Mouse (Mus musculus) layer of hippocampus, adult 9-11 months (tissue): ENCODE measurements around the gene Osbpl3.

ENCODE experiments used
- DNase-seq: peaks from one replicate; pipeline ENCODE4 v3.0.0; 2022

Osbpl3 gene

DNA sequence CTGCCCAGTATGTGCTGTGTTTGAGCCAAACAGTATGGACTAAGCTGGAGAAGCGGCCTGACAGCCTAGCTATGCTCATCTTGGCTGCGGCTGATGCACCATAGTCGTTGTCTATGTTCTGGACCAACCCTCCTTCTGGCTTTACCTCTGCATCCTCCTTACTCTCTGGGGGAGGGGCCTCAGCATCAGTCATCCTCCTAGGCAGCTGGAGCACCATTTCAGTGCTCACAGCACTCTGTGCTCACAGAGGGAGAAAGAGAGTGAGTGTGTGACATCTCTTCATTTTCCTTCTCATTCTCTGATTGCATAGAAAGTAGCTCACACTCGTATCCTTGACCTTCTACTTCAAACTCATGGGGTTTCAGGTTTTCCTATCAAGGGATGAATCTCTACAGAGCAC is 129.8 kb downstream of the Osbpl3 start:
- no peak for DNase-seq

DNA sequence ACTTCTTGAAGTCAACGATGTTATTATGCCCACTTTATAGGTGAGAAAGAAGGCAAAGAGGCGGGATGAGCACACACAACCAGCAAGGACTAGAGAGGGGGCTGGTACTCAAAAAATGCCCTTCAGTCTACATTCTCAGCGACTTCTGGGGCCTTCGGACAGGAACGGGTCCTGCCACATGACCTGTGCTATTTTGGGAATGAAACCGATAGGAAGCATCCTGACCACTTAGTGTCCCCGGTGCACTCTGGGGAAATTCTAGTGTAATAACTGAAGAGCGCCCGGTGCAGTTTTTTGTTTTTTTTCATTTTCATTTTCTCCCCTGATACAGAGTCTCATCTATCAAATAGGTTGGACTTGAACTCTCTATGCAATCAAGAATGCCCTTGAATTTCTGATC is 130.5 kb downstream of the Osbpl3 start:
- DNase-seq: no peak

DNA sequence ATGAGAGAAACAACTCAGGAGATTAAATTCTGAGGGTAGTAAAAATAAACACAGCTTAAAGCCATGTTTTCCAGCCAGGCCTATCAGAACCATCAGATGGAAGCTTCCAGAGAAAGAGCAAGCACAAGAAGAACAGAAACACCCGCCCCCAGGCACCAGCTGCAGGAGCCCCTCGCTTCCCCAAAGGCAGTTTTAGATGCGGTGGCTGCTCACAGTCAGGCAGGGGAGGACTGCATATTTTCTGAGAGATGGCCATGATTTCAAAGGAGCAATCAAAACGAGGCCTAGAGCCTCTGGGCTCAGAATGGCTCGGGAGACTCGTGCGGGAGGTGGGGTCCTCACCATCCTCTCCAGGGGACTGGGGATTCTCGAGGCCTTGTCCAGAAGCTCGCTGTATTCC is 133.4 kb downstream of the Osbpl3 start:
- peak; percentile 86 for DNase-seq

DNA sequence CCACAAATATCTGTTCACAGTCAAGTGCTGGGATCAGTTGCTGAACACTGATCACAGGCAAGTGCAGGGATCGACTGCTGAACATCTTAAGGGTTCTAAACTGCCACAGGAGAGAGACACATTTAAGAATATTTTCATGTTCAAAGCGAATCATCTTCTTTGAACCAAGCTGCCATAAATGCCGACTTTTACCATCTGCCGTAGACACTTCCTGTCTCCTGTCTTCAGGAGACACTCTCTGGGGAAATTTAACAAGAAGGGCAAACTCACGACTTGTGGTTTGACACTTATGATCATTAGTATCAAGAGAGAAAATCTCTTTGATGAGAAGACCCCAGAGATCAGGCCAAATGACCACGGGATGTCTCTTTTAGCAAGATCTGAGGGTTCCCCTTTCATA is 134.3 kb downstream of the Osbpl3 start:
- DNase-seq: no peak

DNA sequence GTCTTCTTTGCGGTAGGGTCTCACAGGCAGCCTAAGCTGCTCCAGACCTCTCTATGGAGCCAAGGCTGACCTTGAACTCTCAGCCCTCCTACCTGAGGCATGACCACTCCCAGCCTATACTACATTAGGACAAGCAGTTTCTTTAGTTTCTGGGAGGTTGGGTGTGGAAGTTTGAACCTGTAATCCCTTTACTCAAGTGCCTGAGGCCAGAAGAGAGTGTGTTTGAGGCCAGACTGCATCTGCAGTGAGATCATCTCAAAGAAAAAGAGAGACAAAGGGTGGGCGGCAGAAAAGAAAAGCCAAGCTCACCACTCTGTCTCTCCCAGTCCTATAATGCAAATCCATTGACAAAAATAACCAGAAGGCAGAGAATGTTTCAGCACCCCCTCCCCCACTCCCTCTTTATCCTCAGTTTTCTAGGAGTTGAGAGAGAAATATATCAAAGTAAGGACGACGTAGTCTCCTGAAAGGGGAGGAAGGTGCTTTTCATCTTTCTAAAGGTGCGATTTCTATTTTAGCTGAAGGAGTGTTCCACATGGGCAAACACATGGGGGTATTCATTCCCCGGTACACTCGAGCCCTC is 137.3 kb downstream of the Osbpl3 start:
- no peak for DNase-seq

DNA sequence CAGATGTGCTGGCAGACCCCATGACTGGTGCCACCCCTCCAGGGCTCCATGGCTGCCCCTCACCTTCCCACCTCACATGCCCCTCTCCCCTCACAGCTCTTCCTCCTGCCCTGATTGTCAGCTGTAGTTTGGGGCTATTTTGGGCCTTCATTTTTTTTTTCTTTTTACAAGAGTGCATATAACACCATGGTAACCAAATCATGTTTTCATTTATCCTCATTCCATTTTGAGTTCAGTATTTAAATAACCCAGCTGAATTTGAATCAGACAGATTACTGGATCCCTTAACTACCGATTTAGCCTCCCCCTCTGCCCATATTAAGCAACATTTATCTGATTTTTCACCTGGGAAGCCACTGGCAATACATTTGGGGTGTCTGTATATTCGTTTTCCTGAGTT is 137.9 kb downstream of the Osbpl3 start:
- no peak for DNase-seq

DNA sequence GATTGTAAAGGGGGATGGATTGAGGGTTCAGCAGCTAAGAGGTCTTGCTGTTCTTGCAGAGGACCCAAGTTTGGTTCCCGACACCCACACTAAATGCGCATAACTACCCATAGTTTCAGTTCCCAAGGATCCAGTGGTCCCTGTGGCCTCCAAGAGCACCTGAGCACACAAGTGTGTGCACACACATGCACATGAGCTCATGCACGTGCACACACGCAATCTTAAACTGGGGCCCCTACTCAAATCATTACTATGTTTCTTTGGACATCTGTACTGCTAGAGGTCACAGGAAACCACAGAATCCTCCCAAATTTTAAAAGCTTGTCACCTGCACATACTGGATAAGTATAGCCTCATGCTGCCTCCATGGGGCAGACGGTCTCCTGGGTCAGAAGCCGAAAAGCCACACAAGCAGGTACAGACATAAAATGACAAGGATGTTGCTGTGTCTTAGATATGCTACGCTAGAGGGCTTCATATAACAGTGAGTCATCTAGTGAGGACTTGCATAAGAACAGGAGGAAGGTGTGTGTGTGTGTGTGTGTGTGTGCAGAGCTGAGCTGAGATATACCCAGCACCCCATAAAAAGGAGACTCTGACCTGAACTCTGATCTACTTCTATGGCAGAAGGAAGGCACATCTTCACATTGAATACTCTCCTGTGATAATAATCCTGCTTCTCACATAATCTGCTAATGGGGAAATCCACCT is 139.1 kb downstream of the Osbpl3 start:
- no peak for DNase-seq

DNA sequence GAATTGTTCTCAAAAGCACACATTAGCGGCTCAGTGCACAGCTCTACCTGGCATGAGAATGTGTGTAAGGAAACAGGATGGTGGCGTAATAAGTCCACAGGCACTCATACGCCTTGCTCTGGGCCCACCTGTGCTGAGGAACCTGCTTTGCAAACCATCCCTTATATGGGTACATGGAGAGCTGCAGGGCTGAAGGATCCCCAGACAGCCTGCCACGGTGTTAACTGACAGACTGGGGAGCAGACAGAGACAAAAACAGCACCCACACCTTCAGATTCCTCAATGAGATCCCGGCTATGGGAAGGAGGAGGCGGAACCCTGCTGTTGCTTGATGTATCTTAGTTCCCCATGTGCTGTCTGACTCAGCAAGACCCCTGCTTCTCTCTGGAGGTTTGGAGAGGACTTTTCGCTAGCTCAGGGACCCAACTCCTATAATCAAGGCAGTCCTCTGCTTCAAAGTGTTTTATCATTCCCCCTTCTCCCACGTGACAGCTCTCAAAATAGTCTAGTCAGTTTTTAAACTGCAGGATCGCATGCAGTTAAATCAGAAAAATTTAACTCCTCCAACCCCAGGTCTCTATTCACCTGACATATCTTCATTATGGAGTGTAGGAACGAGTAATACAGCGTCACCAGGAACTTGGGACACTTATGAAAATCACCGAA is 141.5 kb downstream of the Osbpl3 start:
- peak; percentile 75 for DNase-seq

DNA sequence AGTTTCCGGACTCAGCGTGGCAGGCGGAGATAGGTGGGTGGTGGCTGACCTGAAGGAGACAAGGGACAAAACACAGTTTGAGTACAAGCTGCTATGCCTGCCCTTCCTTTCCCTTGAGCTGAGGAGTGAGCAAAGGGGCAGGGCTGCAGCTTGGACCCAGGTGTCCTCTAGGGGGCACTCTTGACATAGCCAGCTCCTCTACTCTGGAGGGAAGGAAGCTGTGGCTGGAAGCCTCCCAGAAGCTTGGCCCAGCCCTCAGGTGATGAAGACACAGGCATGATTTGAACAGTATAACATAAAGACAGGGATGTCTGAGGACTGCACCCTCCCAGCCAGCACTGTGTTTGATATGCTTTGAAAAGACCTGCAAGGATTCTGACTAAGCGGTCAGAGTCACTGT is 143.4 kb downstream of the Osbpl3 start:
- peak; percentile 54 for DNase-seq

DNA sequence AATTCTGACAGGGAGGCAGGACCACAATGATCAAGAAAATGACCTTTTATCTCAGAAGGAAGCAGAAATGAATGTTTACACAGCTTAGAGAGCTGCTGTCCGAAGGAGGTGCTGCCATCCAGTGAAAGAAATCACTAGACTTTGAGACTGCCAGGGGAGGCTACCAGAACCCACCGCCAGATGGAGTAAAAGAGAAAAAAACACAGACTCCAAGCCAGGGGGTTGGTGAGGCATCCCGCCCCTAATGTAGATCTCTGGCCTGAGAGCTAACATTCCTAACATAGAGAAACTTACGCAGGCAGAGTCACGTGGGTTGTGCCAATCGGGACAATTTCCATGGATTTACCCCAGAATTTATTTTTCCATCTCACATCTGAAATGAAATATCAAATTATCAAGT is 147.0 kb downstream of the Osbpl3 start:
- no peak for DNase-seq

DNA sequence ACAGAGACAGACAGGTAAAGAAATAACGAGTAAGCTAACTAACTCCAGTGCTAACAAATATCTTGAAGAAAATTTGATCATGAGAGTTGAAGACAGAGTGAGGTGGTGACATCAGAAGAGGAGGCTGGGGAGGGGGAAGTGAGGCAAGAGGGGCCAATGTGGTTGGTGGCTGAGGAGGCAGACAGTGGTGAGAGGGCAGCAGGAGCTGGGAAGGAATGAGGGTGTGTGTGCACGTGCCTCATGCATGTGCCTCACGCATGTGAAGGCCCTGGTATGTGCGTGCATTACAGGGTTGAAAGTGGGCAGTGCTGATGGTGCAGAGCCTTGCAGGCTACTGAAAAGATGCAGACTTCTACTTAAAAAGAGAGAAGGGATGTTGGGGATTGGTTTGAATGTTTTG is 149.4 kb downstream of the Osbpl3 start:
- peak; percentile 69 for DNase-seq

DNA sequence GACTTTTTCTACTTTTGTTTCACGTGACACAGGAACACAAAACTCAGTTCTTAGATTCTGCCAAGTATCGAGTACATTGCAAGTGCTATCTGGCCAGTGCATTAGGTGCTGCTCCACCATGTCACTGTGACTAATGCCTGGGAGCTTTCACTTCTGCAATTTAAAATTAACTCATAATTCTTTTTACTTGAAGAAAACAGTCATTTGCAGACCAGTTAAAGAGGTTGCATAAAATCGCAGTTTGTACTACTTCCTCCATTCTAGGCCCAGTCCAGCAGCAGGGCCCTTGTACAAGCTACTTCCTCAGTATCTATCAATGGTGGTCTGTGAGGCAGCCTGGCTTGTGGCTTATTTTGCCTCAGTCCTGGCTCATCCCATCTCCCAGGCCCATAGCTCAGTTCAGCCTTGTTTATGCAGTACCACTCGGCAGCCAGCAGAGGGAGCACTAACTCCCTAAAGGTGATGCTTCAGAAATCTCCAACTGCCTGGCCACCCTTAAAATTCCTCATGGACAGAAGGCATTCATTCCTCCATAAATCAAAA is 151.0 kb downstream of the Osbpl3 start:
- peak; percentile 77 for DNase-seq

DNA sequence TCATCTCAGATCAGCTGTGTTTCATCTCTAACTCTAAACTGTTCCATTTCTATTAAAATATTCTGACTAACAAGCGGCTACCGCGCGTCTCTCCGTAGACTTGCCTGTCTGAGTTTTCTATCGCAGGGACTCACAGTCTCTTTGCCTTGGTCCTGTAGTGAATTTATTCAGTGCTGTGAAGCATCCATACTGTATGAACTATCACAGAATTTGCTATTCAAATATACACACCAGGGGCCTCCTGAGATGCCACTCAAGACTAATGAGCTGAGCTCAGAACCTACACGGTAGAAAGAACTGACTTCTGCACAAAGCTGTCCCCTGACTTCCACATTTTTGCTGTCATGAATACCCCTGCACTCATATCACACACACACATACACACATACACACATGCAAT is 154.9 kb downstream of the Osbpl3 start:
- no peak for DNase-seq

DNA sequence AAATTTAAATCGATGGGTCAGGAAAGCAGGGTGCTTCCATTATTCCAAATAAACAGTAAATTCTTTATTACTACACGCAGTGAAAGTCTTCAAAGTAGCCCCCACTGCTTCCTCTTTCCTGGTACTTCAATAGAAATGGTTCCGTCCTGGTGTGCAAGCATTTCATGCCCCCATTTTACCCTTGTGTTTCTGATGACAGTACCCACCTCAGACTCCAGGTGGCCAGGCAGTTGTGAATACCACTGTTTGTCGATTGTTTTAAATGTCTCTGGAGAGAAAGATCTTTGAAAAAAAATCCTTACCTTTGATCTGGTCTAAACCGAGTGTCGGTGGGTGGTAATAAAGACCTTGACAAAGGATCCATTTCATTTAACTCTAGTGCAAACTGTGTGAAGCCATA is 155.4 kb downstream of the Osbpl3 start:
- no peak for DNase-seq

DNA sequence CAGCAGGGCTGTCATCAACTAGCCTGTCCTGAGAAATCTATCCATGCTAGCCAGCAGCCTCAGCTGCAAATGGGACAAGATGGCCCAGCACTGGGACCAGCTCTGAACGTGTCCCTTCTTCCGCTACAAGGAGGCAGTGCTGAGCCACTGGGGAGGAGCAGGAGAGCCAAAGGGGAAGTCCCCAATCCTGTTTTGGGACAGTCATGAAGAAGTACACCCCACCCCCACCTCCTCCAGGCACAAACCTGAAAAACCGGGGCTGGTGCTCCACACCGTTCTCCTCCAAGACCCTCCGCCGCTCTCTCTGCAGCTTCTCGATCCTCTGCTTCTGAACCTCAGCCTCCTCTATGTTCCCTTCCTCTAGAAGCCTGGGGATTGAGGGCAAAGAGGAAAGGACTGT is 156.9 kb downstream of the Osbpl3 start:
- no peak for DNase-seq

DNA sequence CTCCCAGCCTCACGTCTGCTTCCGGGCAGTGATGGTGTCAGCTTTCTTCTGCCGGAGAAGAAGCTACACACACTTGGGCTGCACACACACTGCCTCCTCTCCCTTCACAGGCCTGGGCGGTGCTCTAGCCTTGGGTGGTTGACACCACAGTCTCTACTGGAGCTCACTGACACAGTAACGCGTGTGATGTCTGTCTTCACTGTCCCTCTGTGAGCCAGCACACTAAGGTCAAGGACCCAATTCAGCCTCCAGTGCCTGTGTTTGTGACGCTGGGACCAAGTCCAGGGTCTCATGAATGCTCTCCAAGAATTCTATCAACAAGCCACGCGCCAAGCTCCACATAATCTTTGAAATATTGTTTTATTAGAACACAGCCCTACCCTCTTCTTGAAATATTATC is 158.3 kb downstream of the Osbpl3 start:
- DNase-seq: no peak

DNA sequence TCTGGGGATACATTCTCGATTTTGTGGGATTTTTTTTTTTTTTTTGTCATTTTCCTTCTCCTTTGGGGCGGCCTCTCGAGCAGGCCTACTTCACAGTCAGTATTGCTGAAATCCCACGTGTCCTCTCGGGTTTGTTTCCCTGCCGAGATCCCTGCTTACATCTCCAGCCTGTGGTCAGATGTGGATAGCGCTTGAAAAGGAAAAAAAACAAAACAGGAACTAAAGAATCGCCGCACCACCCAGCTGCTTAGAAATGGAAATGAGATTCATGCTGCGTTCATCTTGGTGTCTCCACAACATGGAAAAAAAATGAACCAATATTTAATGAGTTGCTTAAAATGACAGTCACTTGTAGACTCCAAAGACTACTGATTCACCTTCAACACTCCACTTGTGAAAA is 160.9 kb downstream of the Osbpl3 start:
- no peak for DNase-seq

DNA sequence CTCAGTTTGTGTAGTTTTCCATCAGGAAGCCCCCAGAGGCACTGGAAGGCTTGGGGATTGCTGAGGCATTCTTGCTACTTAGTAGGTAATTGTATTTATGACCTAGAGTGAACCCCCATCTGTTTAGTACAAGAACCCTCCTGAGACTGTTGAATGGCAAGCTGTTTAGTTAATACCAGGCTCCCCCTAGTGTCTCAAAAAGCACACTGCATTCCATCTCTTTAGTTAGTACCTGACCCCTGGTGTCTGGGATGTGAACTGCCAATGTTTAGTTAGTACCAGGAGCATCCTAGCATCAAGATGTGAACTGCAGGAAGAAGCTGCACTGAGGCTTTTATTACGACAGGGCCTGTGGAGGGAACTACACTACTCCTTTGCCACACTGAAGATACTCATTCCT is 161.9 kb downstream of the Osbpl3 start:
- peak; percentile 84 for DNase-seq

DNA sequence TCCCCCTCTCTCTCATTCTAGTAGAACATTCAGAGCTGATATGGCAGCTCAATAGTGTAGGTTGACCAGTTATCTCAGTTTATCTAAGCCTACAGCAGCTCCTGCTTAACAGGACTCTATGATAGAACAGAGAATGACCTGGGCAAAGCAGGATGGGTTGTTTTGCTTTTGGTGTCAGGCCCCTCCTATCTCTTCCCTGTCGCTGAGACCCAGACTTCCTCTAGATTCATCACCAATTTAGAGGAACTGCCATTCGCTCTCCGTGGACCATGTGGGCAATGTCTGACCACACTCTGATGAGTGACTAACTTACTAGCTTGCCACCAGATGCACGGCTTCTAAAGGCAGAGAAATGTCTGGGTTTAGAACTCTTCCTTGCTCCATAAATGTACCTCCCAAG is 164.4 kb downstream of the Osbpl3 start:
- DNase-seq: no peak

DNA sequence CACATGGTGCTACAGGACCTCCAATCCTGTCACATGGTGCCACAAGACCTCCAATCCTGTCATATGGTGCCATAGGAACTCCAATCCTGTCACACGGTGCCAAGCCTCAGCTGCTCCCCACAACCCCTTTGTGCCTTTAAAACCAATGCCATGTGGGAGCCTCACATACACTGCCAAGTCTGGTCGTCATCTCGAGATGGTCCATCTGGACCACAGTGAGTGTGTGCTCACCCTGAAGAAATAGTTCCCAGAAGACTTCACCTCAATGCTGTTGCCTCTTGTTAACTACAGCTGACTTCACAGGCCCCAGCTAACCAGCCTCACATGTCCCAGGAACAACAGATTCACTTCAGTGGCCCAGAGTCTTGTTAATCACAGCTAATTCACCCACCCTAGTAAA is 169.1 kb downstream of the Osbpl3 start:
- DNase-seq: no peak

DNA sequence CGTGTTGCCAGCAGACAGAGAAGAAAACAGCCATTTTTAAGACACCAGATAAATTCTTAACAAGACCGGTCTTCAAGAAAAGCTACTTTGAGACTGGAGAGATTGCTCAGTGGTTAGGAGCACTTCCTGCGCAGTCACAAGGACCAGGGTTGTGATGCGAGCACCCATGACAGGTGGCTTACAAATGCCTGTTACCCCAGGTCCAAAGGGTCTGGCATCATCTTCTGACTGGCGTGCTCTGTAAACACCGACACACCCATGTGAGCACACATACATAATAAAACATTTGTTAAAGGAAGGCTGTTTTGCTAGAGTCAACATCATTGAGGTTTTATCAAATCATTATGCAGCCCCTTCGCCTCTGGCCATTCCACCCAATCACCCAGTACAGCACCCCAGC is 176.4 kb downstream of the Osbpl3 start:
- no peak for DNase-seq

DNA sequence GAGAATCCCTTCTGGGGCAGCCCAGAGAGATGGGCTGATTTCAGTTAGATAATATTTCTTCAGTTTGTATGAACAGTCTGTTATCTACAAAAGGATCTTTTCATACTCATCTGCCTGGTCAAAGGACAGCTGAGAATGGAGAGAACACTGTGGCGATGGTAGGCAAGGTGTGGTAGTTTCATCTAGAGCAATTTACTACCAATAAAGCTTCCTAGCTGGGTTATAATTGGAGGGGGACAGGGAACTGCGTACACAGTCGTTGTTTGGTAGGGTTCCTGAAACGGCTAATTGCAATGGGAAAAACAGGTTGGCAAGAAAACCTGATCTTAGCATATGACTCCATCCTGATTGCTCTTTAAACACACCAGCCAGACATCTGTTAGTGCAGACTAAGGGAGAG is 182.1 kb downstream of the Osbpl3 start:
- no peak for DNase-seq

DNA sequence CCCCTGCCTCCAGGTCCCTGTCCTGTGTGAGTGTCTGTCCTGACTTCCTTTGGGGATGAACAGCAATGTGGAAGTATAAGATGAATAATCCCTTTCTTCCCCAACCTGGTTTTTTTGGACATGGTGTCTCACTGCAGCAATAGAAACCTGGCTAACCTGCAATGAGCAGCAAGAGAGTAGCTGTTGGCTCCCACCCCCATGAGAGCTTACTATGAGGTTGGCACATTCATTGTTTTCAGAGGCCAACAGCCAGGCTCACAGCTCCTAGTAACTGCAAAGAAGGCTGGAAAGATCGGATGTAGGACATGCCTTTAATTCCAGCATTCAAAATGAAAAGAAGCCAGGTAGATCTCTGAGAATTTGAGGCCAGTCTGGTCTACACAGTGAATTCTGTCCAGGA is 182.6 kb downstream of the Osbpl3 start:
- DNase-seq: no peak

DNA sequence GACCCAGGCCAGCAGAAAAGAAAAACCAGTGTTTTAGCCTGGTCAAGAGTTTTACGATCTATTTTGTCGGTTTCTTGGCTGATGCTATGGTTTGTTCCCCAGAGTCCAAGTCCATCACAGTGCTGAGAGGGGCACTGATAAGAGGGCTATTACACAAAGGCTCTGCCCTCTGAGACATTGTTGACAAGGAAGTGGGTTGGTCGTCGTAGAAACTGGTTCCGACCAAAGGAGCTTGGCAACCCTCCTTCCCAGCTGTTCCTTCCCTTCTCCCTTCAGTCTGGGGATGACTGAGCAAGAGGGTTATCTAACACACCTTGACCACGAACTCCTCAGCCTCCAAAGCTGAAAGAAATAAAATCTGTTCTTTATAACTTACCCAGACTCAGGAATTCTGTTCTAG is 192.3 kb downstream of the Osbpl3 start, which contains the start of gene Gsdme:
Gene Gsdme (minus strand): TSS at position 193 of the 400 bp plus-strand sequence.
- no peak for DNase-seq
